Mouse (Mus musculus) bone marrow, adult 2 months (tissue): ENCODE measurements around the gene Pml.

Experiments used
- CTCF ChIP-seq: fragments of 200-500 bp; IDR thresholded peaks from 2 replicates; pipeline ENCODE4 v1.5.1; 2011; ENCODE audit warnings: low read length, control low read depth; ENCODE audit not compliant: control insufficient read depth, insufficient read depth
- POLR2A ChIP-seq: fragments of 200-500 bp; IDR thresholded peaks from 2 replicates; pipeline ENCODE4 v1.6.1; 2011; ENCODE audit warnings: low read depth, mild to moderate bottlenecking, control low read depth, low read length, borderline replicate concordance; ENCODE audit not compliant: control insufficient read depth

GRCm38 (mm10) chr9:58213377-58213776 lies 36.2 kb downstream of the Pml start:
- TF ChIP-seq CTCF = no peak
- no peak for TF ChIP-seq POLR2A
